Comparison of ENCODE assay signal across 8 mouse cellular contexts in genomic region chr12:52700697-52701191, GRCm38 (mm10). TPM values are rescaled to one million over a fixed set of nuclear protein-coding genes. Genes with fewer than 3 reads are reported as not detected.
DNase-seq lines count a peak whose midpoint lies in the region; ATAC-seq and TF ChIP-seq lines count a peak whose summit lies in the region.

No protein-coding gene starts in this region.

- no peaks in the 10 kb centered on the region for H3K9me3 ChIP-seq in forebrain, embryonic 12.5 days
- H3K9me3 ChIP-seq in liver, embryonic 14.5 days (ENCODE audit: control insufficient read depth, low read length), result no peaks in the 10 kb centered on the region
- no peaks in the 10 kb centered on the region for H3K9me3 ChIP-seq in stomach, postnatal 0 days (ENCODE audit: control insufficient read depth, low read length)

- ATAC-seq in forebrain, embryonic 12.5 days (ENCODE audit: low FRiP score), result peak; percentile 62
- peak; percentile 32; the same call in 1 of the 2 replicates for ATAC-seq in liver, embryonic 14.5 days (ENCODE audit: insufficient read depth)
- ATAC-seq in stomach, postnatal 0 days (ENCODE audit: low FRiP score, low TSS enrichment), result peak; percentile 51; the same call in 1 of the 2 replicates
- ATAC-seq in CD4-positive, CD25-positive, alpha-beta regulatory T cell, adult 4 months, result no peak

- H3K4me3 ChIP-seq in forebrain, embryonic 12.5 days (replicated peaks), result peak overlapping the region; percentile 47
- H3K4me3 ChIP-seq in liver, embryonic 14.5 days (ENCODE audit: insufficient read depth in 1 of 2, low read depth in 2 of 2, low read length in 2 of 2), result no peak overlapping the region
- H3K4me3 ChIP-seq in stomach, postnatal 0 days (ENCODE audit: low read depth, low read length), result no peak overlapping the region

- WGBS in forebrain, embryonic 12.5 days, result 7% methylated on average over 15 of the region's 15 CpGs
- WGBS in liver, embryonic 14.5 days (ENCODE audit: insufficient replicate concordance), result 54% methylated on average over 15 of the region's 15 CpGs
- WGBS in stomach, postnatal 0 days, result 38% methylated on average over 15 of the region's 15 CpGs

- no peaks in the 10 kb centered on the region for H3K27me3 ChIP-seq in forebrain, embryonic 12.5 days
- no peaks in the 10 kb centered on the region for H3K27me3 ChIP-seq in liver, embryonic 14.5 days (ENCODE audit: control insufficient read depth, insufficient read depth, low read length)
- no peaks in the 10 kb centered on the region for H3K27me3 ChIP-seq in stomach, postnatal 0 days (ENCODE audit: control insufficient read depth, insufficient read depth, low read length)

- TF ChIP-seq EP300 in liver, embryonic 14.5 days (IDR thresholded peaks at IDR 0.05; ENCODE audit: low read depth), result no peak
- TF ChIP-seq EP300 in stomach, postnatal 0 days (optimal IDR thresholded peaks at IDR 0.05), result no peak

- H3K4me2 ChIP-seq in forebrain, embryonic 12.5 days, result peak overlapping the region; percentile 67
- peak overlapping the region; percentile 52 for H3K4me2 ChIP-seq in liver, embryonic 14.5 days (ENCODE audit: low read depth)
- peak overlapping the region; percentile 31 for H3K4me2 ChIP-seq in stomach, postnatal 0 days (replicated peaks; ENCODE audit: low read depth)

- peak; percentile 5 to 28 for DNase-seq in kidney, postnatal 4 days
- DNase-seq in kidney, postnatal 36 days, result no peak
- DNase-seq in cerebellum, adult 11 months, result peak; percentile 31
- no peak for DNase-seq in liver, embryonic 14.5 days (ENCODE audit: low read depth in 3 of 3, low spot score in 3 of 3)
- DNase-seq in stomach, postnatal 0 days (ENCODE audit: low spot score), result no peak
- no peak for DNase-seq in gastrocnemius, postnatal 10 days

- H3K36me3 ChIP-seq in forebrain, embryonic 12.5 days (replicated peaks), result no peaks in the 10 kb centered on the region
- H3K36me3 ChIP-seq in liver, embryonic 14.5 days (replicated peaks; ENCODE audit: control insufficient read depth, insufficient read depth, low read depth), result no peaks in the 10 kb centered on the region
- no peaks in the 10 kb centered on the region for H3K36me3 ChIP-seq in stomach, postnatal 0 days (ENCODE audit: control insufficient read depth, insufficient read depth, low read length)

- TF ChIP-seq CTCF in liver, embryonic 14.5 days (IDR thresholded peaks at IDR 0.05; ENCODE audit: low read depth), result no peak
- TF ChIP-seq CTCF in stomach, postnatal 0 days (IDR thresholded peaks at IDR 0.05; ENCODE audit: low read depth), result no peak

- H3K27ac ChIP-seq in forebrain, embryonic 12.5 days, result peak overlapping the region; percentile 91
- H3K27ac ChIP-seq in liver, embryonic 14.5 days, result no peak overlapping the region
- peak overlapping the region; percentile 78 for H3K27ac ChIP-seq in stomach, postnatal 0 days (replicated peaks)

- peak overlapping the region; percentile 53 for H3K9ac ChIP-seq in forebrain, embryonic 12.5 days
- H3K9ac ChIP-seq in liver, embryonic 14.5 days (replicated peaks), result no peak overlapping the region
- no peak overlapping the region for H3K9ac ChIP-seq in stomach, postnatal 0 days (ENCODE audit: low read length)

- H3K4me1 ChIP-seq in forebrain, embryonic 12.5 days, result peaks cover 53% of the 10 kb centered on the region
- H3K4me1 ChIP-seq in liver, embryonic 14.5 days (replicated peaks; ENCODE audit: control insufficient read depth in 2 of 2, insufficient read depth in 2 of 2, low read length in 1 of 2), result peaks cover 0 to 11% of the 10 kb centered on the region in 2 experiments; a peak in 1 of 4 replicates
- H3K4me1 ChIP-seq in stomach, postnatal 0 days (replicated peaks; ENCODE audit: control insufficient read depth, insufficient read depth), result peaks cover 5% of the 10 kb centered on the region; the same call in 1 of the 2 replicates

RNA-seq across cellular contexts. Expression of gene Akap6, which starts 1.6 kb away (rescaled TPM):
- 18.3 and 21.0 TPM in 2 replicates for polyA plus RNA-seq in forebrain, embryonic 12.5 days (2016; fragmentation: Nextera tagmentation; extraction: Ambion mirVana)
- polyA plus RNA-seq in liver, embryonic 14.5 days (2012; rRNA removed), result 0.01 TPM in 2 replicates
- polyA plus RNA-seq in liver, embryonic 14.5 days (2014; fragmentation: Nextera tagmentation; extraction: Ambion mirVana), result under 0.01 TPM in 1 of 2 replicates, not detected in the other
- polyA plus RNA-seq in stomach, postnatal 0 days (2015; fragmentation: Nextera tagmentation; extraction: Ambion mirVana), result 0.65 and 0.76 TPM in 2 replicates
- polyA plus RNA-seq in CD4-positive, CD25-positive, alpha-beta regulatory T cell, adult 4 months (2017; shearing (Covaris generic)), result under 1 TPM in 1 of 2 experiments, not detected in 1; 0.22 TPM
- 10 to 100 TPM; 50.8 to 56.3 TPM for total RNA-seq in gastrocnemius, postnatal 10 days (2021)

Comparison
In these comparisons a context has a peak if more than half of its experiments do, and no peak if none do; other contexts are left out.
1. DNase-seq: peak in kidney, postnatal 4 days (2 of 2) and cerebellum, adult 11 months (single experiment); none in kidney, postnatal 36 days (0 of 2), liver, embryonic 14.5 days (0 of 3), stomach, postnatal 0 days (single experiment) and gastrocnemius, postnatal 10 days (single experiment).
2. RNA of gene Akap6, which starts 1.6 kb away (polyA plus RNA-seq): 18.3 to 21.0 TPM in forebrain, embryonic 12.5 days; 0.65 to 0.76 TPM in stomach, postnatal 0 days, 0.22 TPM in CD4-positive, CD25-positive, alpha-beta regulatory T cell, adult 4 months and under 0.01 to 0.01 TPM in liver, embryonic 14.5 days; every median in the first group is over 10 times any median in the second.
3. Peak in every context shown above with its lines, with median percentiles within 50 percentile points of each other: H3K4me2 ChIP-seq.